Mouse (Mus musculus) small intestine, adult 2 months (tissue): Measurements from ENCODE around the gene Rras2.

ENCODE experiments used
- CTCF ChIP-seq: fragments of 200-500 bp; IDR thresholded peaks from 2 replicates; pipeline ENCODE4 v1.5.1; 2012; ENCODE audit warnings: low read depth, mild to moderate bottlenecking, control low read depth, inconsistent platforms, low read length, moderate library complexity, mixed read lengths; ENCODE audit not compliant: insufficient replicate concordance, insufficient read length; ENCODE audit errors: extremely low read depth
- POLR2A ChIP-seq: fragments of 200-500 bp; IDR thresholded peaks from 2 replicates; pipeline ENCODE4 v1.6.1; 2012; ENCODE audit warnings: low read depth, mild to moderate bottlenecking, control low read depth, inconsistent platforms, low read length, moderate library complexity

- TF ChIP-seq CTCF (no peak), POLR2A (no peak)
Measured at GRCm38 (mm10) chr7:114142151-114142798, 24.7 kb upstream of the Rras2 start.
